Mouse (Mus musculus) bone marrow, adult 2 months (tissue): ENCODE measurements around the gene Exosc8. TPM values are rescaled to one million over a fixed set of nuclear protein-coding genes. Genes with fewer than 3 reads are reported as not detected.

Experiments used
- H3K27ac ChIP-seq: fragments of 200-500 bp; 2 replicates; pipeline ENCODE4 v1.5.1; 2012; ENCODE audit warnings: low read depth, mild to moderate bottlenecking, control low read depth, inconsistent platforms, low read length; ENCODE audit not compliant: control insufficient read depth, poor library complexity, insufficient read depth
- H3K4me1 ChIP-seq: fragments of 200-500 bp; 2 replicates; pipeline ENCODE4 v1.6.1; 2011; ENCODE audit warnings: low read length; ENCODE audit not compliant: control insufficient read depth, insufficient read depth
- H3K4me3 ChIP-seq: fragments of 200-500 bp; replicated peaks from 2 replicates; pipeline ENCODE3; 2011; ENCODE audit warnings: mild to moderate bottlenecking, low read depth, low read length, control low read depth; ENCODE audit not compliant: control insufficient read depth
- CTCF ChIP-seq: fragments of 200-500 bp; IDR thresholded peaks from 2 replicates; pipeline ENCODE4 v1.5.1; 2011; ENCODE audit warnings: low read length, control low read depth; ENCODE audit not compliant: control insufficient read depth, insufficient read depth
- POLR2A ChIP-seq: fragments of 200-500 bp; IDR thresholded peaks from 2 replicates; pipeline ENCODE4 v1.6.1; 2011; ENCODE audit warnings: low read depth, mild to moderate bottlenecking, control low read depth, low read length, borderline replicate concordance; ENCODE audit not compliant: control insufficient read depth
- WGBS: fragments of 180-500 bp; shearing (Covaris S2); methylation state at CpG from one replicate; pipeline ENCODE4 v1.1.7; 2018; 5-methylcytosine and 5-hydroxymethylcytosine counted together
- polyA plus RNA-seq: library from polyadenylated mRNA; stranded (reverse); fragments of >200 nt; gene quantifications from 2 replicates; pipeline ENCODE4 v1.2.4, GENCODE M21; 2011; ENCODE audit warnings: low replicate concordance; ENCODE audit not compliant: missing spikeins, insufficient read depth, insufficient read length

Gene Exosc8
- polyA plus RNA-seq, 1 experiment = 112 TPM

GRCm38 (mm10) chr3:54741965-54742364, 6.8 kb upstream of the Exosc8 start:
- Histone ChIP-seq H3K4me3 (no peak overlapping the region), H3K27ac (no peak overlapping the region), H3K4me1 (no peaks in the 10 kb centered on the region)
- WGBS = 94% methylated on average over 11 of the region's 11 CpGs
- TF ChIP-seq POLR2A (no peak), CTCF (no peak)

DNA sequence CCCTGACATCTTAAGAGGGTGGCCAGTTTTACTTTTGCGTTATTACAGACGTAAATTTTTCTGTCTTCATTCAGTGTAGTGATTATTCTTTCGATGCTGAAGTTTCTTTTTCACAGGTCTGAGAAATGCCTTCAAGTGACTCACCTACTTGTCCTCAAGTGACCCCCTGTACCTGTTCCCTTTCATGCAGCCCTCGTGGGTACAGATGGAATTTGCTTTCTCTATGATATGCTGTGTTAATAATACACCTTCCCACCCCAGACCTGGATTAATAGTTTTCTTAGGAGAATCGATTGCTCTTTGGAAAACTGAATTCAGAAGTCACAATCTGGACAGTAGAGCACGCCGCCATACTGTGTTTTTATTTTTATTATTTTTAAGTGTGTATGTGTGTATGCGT, 2.1 kb upstream of the Exosc8 start:
- no peaks in the 10 kb centered on the region; the same call in 1 of the 2 replicates for H3K4me1 ChIP-seq
- H3K27ac ChIP-seq = no peak overlapping the region
- no peak overlapping the region for H3K4me3 ChIP-seq
- WGBS = 94% methylated on average over 8 of the region's 8 CpGs
- TF ChIP-seq CTCF (no peak), POLR2A (no peak)

DNA sequence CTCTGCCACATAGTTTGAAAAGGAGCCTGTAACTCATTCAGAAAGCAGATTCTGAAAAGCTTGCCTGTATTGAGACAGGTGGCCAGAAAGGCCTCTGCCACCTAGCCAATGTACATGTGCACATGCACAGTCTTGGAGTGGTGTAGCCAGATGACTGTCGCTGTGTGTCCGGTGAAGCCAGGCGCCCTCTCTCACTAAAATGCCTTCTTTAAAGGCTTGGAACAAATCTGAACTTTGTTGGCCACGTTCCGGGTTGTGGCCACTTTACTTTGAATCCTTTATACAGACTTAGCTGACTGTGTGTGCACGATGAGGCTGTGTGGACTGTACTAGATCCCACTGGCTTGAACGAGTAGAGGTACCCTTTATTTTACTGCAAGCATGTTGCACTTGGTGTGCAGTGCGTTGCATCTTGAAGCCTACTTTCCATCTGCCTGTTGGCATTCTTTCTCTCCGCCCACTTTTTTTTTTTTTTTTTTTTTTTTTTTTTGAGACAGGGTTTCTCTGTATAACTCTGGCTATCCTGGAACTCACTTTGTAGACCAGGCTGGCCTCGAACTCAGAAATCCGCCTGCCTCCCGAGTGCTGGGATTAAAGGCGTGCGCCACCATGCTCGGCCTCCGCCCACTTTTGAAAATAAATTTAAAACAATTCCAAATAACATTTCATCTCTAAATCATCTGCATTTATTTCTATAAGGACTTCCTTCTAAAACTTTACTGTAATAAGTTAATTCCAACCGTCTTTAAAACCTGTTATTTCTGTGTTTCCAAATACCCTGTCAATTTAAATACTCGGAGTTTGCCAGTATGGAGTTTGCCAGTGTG, 1.1 kb upstream of the Exosc8 start:
- no peak overlapping the region for H3K27ac ChIP-seq
- H3K4me1 ChIP-seq = no peaks in the 10 kb centered on the region; the same call in 1 of the 2 replicates
- TF ChIP-seq CTCF (no peak), POLR2A (no peak)
- peak overlapping the region; percentile 95 for H3K4me3 ChIP-seq
- WGBS = 42% methylated on average over 18 of the region's 18 CpGs

- TF ChIP-seq CTCF = no peak
- peak; percentile 91; the same call in 1 of the 2 replicates for TF ChIP-seq POLR2A
- Histone ChIP-seq H3K4me1 (no peaks in the 10 kb centered on the region; the same call in 1 of the 2 replicates), H3K4me3 (peak overlapping the region; percentile 95), H3K27ac (peak overlapping the region; percentile 99)
- WGBS = 1% methylated on average over 84 of the region's 84 CpGs
These were observed 564 bp downstream of the Exosc8 start for GRCm38 (mm10) chr3:54734411-54735246.

- no peaks in the 10 kb centered on the region; the same call in 1 of the 2 replicates for H3K4me1 ChIP-seq
- TF ChIP-seq POLR2A (no peak), CTCF (no peak)
- H3K4me3 ChIP-seq = no peak overlapping the region
- 79% methylated on average over 4 of the region's 4 CpGs for WGBS
- no peak overlapping the region for H3K27ac ChIP-seq
These were observed 2.8 kb downstream of the Exosc8 start for GRCm38 (mm10) chr3:54732371-54732770.

DNA sequence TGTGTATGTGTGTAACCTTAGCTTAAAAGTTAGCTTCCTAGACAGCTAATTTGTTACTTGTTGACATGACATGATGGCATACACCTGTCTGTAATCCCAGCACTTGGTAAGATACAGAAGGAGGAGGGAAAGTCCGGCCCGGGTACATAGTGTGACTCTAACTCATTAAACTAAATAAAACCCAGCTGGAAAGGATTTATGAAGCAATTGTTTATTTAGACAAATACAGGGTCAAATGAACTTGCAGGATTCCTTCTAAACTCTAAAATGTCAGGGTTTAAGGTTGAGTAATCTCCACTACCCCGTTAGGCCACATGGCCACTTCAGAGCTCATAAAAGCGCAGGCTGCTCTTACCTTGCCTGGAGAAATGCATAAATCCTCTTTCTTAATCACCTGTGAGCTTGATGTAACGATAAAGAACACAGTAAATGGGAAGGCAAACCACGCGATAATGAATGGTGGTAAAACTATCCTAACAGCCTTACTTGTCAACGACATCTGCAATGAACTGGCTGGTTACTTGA, 3.5 kb downstream of the Exosc8 start:
- WGBS = 91% methylated on average over 8 of the region's 8 CpGs
- no peak for TF ChIP-seq CTCF
- TF ChIP-seq POLR2A = no peak
- Histone ChIP-seq H3K27ac (no peak overlapping the region), H3K4me3 (no peak overlapping the region), H3K4me1 (no peaks in the 10 kb centered on the region; the same call in 1 of the 2 replicates)

GRCm38 (mm10) chr3:54728100-54728499, 7.1 kb downstream of the Exosc8 start:
- no peaks in the 10 kb centered on the region; the same call in 1 of the 2 replicates for H3K4me1 ChIP-seq
- no peak for TF ChIP-seq CTCF
- WGBS = 90% methylated on average over 6 of the region's 6 CpGs
- H3K27ac ChIP-seq = no peak overlapping the region
- no peak overlapping the region for H3K4me3 ChIP-seq

DNA sequence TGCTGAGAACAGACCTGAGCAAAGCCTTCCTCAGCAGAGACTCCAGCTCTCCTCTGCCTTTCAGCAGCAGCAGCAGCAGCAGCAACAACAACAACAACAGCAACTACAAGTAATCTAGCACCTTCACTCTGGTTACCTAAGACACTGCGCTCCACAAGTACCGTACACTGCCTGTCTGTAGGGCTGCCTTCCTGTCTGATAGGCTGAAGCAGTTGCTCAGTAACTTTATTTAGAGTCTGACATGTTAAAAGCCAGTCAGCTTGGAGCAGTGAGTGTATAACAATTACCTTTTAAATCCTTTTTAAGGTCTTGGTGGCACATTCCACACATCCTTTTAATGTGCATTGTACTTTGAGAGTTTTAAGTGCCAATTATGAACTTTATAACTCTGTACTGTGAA, 7.6 kb downstream of the Exosc8 start:
- H3K4me1 ChIP-seq = no peaks in the 10 kb centered on the region; the same call in 1 of the 2 replicates
- H3K4me3 ChIP-seq = no peak overlapping the region
- 98% methylated on average over 2 of the region's 2 CpGs for WGBS
- H3K27ac ChIP-seq = no peak overlapping the region
- TF ChIP-seq CTCF (no peak), POLR2A (no peak)
